Mouse (Mus musculus) kidney, adult 10 weeks (tissue): Measurements from ENCODE around the gene Tacc3. TPM values are rescaled to one million over a fixed set of nuclear protein-coding genes. Genes with fewer than 3 reads are reported as not detected.

Experiments
- polyA plus RNA-seq: library from polyadenylated mRNA; stranded (reverse); fragments of 350-450 nt; fragmentation: Illumina TruSeq; extraction: RNeasy Lipid Tissue Mini Kit (QIAGEN cat#74804); gene quantifications from one replicate; pipeline ENCODE4 v1.2.3, GENCODE M21; 2014; ENCODE audit warnings: low read depth, low replicate concordance

The Tacc3 gene
- 6.1 TPM for polyA plus RNA-seq

GRCm38 (mm10) chr5:33657787-33658663 is at the start of gene Tacc3, which contains the start of gene Tmem129:
Tacc3 (plus strand) TSS chr5:33658128.
Tmem129 (minus strand) TSS chr5:33658416.

GRCm38 (mm10) chr5:33629301-33629987 is 28.5 kb upstream of the Tacc3 start, which contains the start of the genes Fam53a and Gm9903:
Fam53a (minus strand) TSS chr5:33629635.
Gm9903 (plus strand) TSS chr5:33629925.

GRCm38 (mm10) chr5:33651921-33652782 is 5.8 kb upstream of the Tacc3 start, which contains the start of gene Slbp:
Slbp (minus strand) TSS chr5:33652574.

GRCm38 (mm10) chr5:33721541-33722265 is 63.8 kb downstream of the Tacc3 start, which contains the start of gene Fgfr3:
Fgfr3 (plus strand) TSS chr5:33721674.

Other genes with a start within 250 kb of the Tacc3 start
- not detected for gene Nkx1-1, start 224.2 kb upstream of the Tacc3 start, polyA plus RNA-seq
- gene Fam53a, start 28.5 kb upstream of the Tacc3 start, polyA plus RNA-seq: 5.1 TPM
- 0.24 TPM for gene Gm9903, start 28.2 kb upstream of the Tacc3 start, polyA plus RNA-seq
- 62.6 TPM for gene Slbp, start 5.6 kb upstream of the Tacc3 start, polyA plus RNA-seq
- 13.8 TPM for gene Tmem129, start 288 bp downstream of the Tacc3 start, polyA plus RNA-seq
- 3.8 TPM for gene Fgfr3, start 63.5 kb downstream of the Tacc3 start, polyA plus RNA-seq
- gene Letm1, start 124.7 kb downstream of the Tacc3 start, polyA plus RNA-seq: 17.5 TPM
- gene Nsd2, start 162.6 kb downstream of the Tacc3 start, polyA plus RNA-seq: 39.2 TPM